Mouse (Mus musculus): Measurements from ENCODE around the gene Whrn. TPM values are rescaled to one million over a fixed set of nuclear protein-coding genes. Genes with fewer than 3 reads are reported as not detected.

Whrn gene
- polyA plus RNA-seq, 1 experiment from 2014 or later = 10.8 TPM

- Histone ChIP-seq H3K36me3 (no peaks in the 10 kb centered on the region), H3K4me3 (no peak overlapping the region), H3K4me2 (replicated peaks) (peak overlapping the region; percentile 84), H3K9ac (no peak overlapping the region), H3K9me3 (replicated peaks) (no peaks in the 10 kb centered on the region), H3K4me1 (peaks cover 21% of the 10 kb centered on the region), H3K27ac (no peak overlapping the region), H3K27me3 (no peaks in the 10 kb centered on the region)
- ATAC-seq (ENCODE audit: low FRiP score) = no peak
- 65% methylated on average over 5 of the region's 5 CpGs for WGBS
These were observed 84.6 kb downstream of the Whrn start for GRCm38 (mm10) chr4:63411222-63411621.

GRCm38 (mm10) chr4:63410583-63410934 lies 85.2 kb downstream of the Whrn start:
- peak overlapping the region; percentile 51 for H3K4me3 ChIP-seq
- peak overlapping the region; percentile 63; the same call in 1 of the 2 replicates for H3K9ac ChIP-seq
- under 1% methylated on average over 19 of the region's 19 CpGs for WGBS
- H3K4me2 ChIP-seq (replicated peaks) = peak overlapping the region; percentile 84
- peak overlapping the region; percentile 24; the same call in 1 of the 2 replicates for H3K27ac ChIP-seq
- peak; percentile 92 for ATAC-seq (ENCODE audit: low FRiP score)
- peaks cover 24% of the 10 kb centered on the region for H3K4me1 ChIP-seq
- H3K27me3 ChIP-seq = no peaks in the 10 kb centered on the region
- H3K9me3 ChIP-seq (replicated peaks) = no peaks in the 10 kb centered on the region
- H3K36me3 ChIP-seq = no peaks in the 10 kb centered on the region

GRCm38 (mm10) chr4:63409908-63410582 lies 85.7 kb downstream of the Whrn start:
- under 1% methylated on average over 39 of the region's 39 CpGs for WGBS
- peak overlapping the region; percentile 63; the same call in 1 of the 2 replicates for H3K9ac ChIP-seq
- peak; percentile 80 for ATAC-seq (ENCODE audit: low FRiP score)
- H3K36me3 ChIP-seq = no peaks in the 10 kb centered on the region
- H3K4me2 ChIP-seq (replicated peaks) = peak overlapping the region; percentile 84
- no peaks in the 10 kb centered on the region for H3K27me3 ChIP-seq
- peaks cover 30% of the 10 kb centered on the region for H3K4me1 ChIP-seq
- H3K9me3 ChIP-seq (replicated peaks) = no peaks in the 10 kb centered on the region
- H3K27ac ChIP-seq = peak overlapping the region; percentile 40
- H3K4me3 ChIP-seq = peak overlapping the region; percentile 51

- WGBS = 4% methylated on average over 18 of the region's 18 CpGs
- Histone ChIP-seq H3K9ac (peak overlapping the region; percentile 63), H3K4me2 (replicated peaks) (peak overlapping the region; percentile 84), H3K27me3 (no peaks in the 10 kb centered on the region), H3K4me1 (peaks cover 36% of the 10 kb centered on the region), H3K9me3 (replicated peaks) (no peaks in the 10 kb centered on the region), H3K4me3 (peak overlapping the region; percentile 51), H3K36me3 (no peaks in the 10 kb centered on the region), H3K27ac (peak overlapping the region; percentile 40; the same call in 1 of the 2 replicates)
- no peak for ATAC-seq (ENCODE audit: low FRiP score)
These were observed 86.4 kb downstream of the Whrn start for GRCm38 (mm10) chr4:63409317-63409907.

- Histone ChIP-seq H3K27me3 (no peaks in the 10 kb centered on the region), H3K9me3 (replicated peaks) (no peaks in the 10 kb centered on the region), H3K36me3 (no peaks in the 10 kb centered on the region), H3K27ac (no peak overlapping the region), H3K4me3 (no peak overlapping the region), H3K9ac (no peak overlapping the region), H3K4me1 (peaks cover 44% of the 10 kb centered on the region), H3K4me2 (replicated peaks) (peak overlapping the region; percentile 84)
- peak; percentile 47 for ATAC-seq (ENCODE audit: low FRiP score)
- 6% methylated on average over 8 of the region's 8 CpGs for WGBS
These were observed 87.1 kb downstream of the Whrn start for GRCm38 (mm10) chr4:63408649-63409048.

- H3K27ac ChIP-seq = no peak overlapping the region
- no peaks in the 10 kb centered on the region for H3K27me3 ChIP-seq
- 63% methylated on average over 7 of the region's 7 CpGs for WGBS
- no peak overlapping the region for H3K9ac ChIP-seq
- no peak overlapping the region for H3K4me3 ChIP-seq
- H3K4me2 ChIP-seq (replicated peaks) = peak overlapping the region; percentile 84
- H3K9me3 ChIP-seq (replicated peaks) = no peaks in the 10 kb centered on the region
- H3K4me1 ChIP-seq = peaks cover 48% of the 10 kb centered on the region
- H3K36me3 ChIP-seq = no peaks in the 10 kb centered on the region
- no peak for ATAC-seq (ENCODE audit: low FRiP score)
These were observed 87.5 kb downstream of the Whrn start for GRCm38 (mm10) chr4:63408247-63408646.

- peaks cover 63% of the 10 kb centered on the region for H3K4me1 ChIP-seq
- H3K9ac ChIP-seq = no peak overlapping the region
- 0 out of 2 replicates have a peak overlapping the region, but pooled peaks have one; percentile 32 for H3K27ac ChIP-seq
- H3K4me3 ChIP-seq = no peak overlapping the region
- no peaks in the 10 kb centered on the region for H3K36me3 ChIP-seq
- H3K27me3 ChIP-seq = no peaks in the 10 kb centered on the region
- no peak for ATAC-seq (ENCODE audit: low FRiP score)
- H3K4me2 ChIP-seq (replicated peaks) = no peak overlapping the region
- whole genome bisulfite sequencing = 63% methylated on average over 4 of the region's 4 CpGs
- H3K9me3 ChIP-seq (replicated peaks) = no peaks in the 10 kb centered on the region
These were observed 90.1 kb downstream of the Whrn start for GRCm38 (mm10) chr4:63405683-63406082.

- Histone ChIP-seq H3K27me3 (no peaks in the 10 kb centered on the region), H3K4me2 (replicated peaks) (no peak overlapping the region), H3K9ac (no peak overlapping the region), H3K4me1 (peaks cover 66% of the 10 kb centered on the region), H3K36me3 (no peaks in the 10 kb centered on the region), H3K4me3 (no peak overlapping the region), H3K9me3 (replicated peaks) (no peaks in the 10 kb centered on the region), H3K27ac (0 out of 2 replicates have a peak overlapping the region, but pooled peaks have one; percentile 32)
- ATAC-seq (ENCODE audit: low FRiP score) = peak; percentile 19
- WGBS = 16% methylated on average over 7 of the region's 7 CpGs
These were observed 90.7 kb downstream of the Whrn start for GRCm38 (mm10) chr4:63405051-63405450.

GRCm38 (mm10) chr4:63404205-63404604 lies 91.6 kb downstream of the Whrn start:
- WGBS = 78% methylated on average over 7 of the region's 7 CpGs

GRCm38 (mm10) chr4:63403040-63403959 lies 92.5 kb downstream of the Whrn start, which contains the start of gene Akna:
Gene Akna (minus strand): TSS chr4:63403354.
- peak; percentile 81 for ATAC-seq (ENCODE audit: low FRiP score)
- H3K4me3 ChIP-seq = peak within 1 kb of the TSS; percentile 16; the same call in 1 of the 2 replicates
- H3K9me3 ChIP-seq (replicated peaks) = no peaks in the 10 kb centered on the region
- peak within 1 kb of the TSS; percentile 83 for H3K27ac ChIP-seq
- H3K36me3 ChIP-seq = no peaks in the 10 kb centered on the region
- peak within 1 kb of the TSS; percentile 39 for H3K4me2 ChIP-seq (replicated peaks)
- 0 out of 2 replicates have a peak within 1 kb of the TSS, but pooled peaks have one; percentile 4 for H3K9ac ChIP-seq
- H3K27me3 ChIP-seq = no peaks in the 10 kb centered on the region
- WGBS = 20% methylated on average over 16 of the region's 17 CpGs
- H3K4me1 ChIP-seq = peaks cover 60% of the 10 kb centered on the region

More at GRCm38 (mm10) chr4:63404205-63404604, 91.6 kb downstream of the Whrn start:
- H3K9ac ChIP-seq = no peak overlapping the region
- no peak for ATAC-seq (ENCODE audit: low FRiP score)
- peaks cover 67% of the 10 kb centered on the region for H3K4me1 ChIP-seq
- H3K27me3 ChIP-seq = no peaks in the 10 kb centered on the region
- no peak overlapping the region for H3K4me3 ChIP-seq
- no peak overlapping the region for H3K27ac ChIP-seq
- no peaks in the 10 kb centered on the region for H3K9me3 ChIP-seq (replicated peaks)
- no peaks in the 10 kb centered on the region for H3K36me3 ChIP-seq
- peak overlapping the region; percentile 39; the same call in 1 of the 2 replicates for H3K4me2 ChIP-seq (replicated peaks)

- no peaks in the 10 kb centered on the region for H3K27me3 ChIP-seq
- no peaks in the 10 kb centered on the region for H3K36me3 ChIP-seq
- peak; percentile 1; the same call in 1 of the 2 replicates for ATAC-seq (ENCODE audit: low FRiP score)
- H3K4me1 ChIP-seq = peaks cover 58% of the 10 kb centered on the region
- H3K27ac ChIP-seq = peak overlapping the region; percentile 83
- no peaks in the 10 kb centered on the region for H3K9me3 ChIP-seq (replicated peaks)
- H3K9ac ChIP-seq = no peak overlapping the region
- H3K4me2 ChIP-seq (replicated peaks) = peak overlapping the region; percentile 39
- whole genome bisulfite sequencing = 69% methylated on average over 6 of the region's 6 CpGs
- peak overlapping the region; percentile 16; the same call in 1 of the 2 replicates for H3K4me3 ChIP-seq
These were observed 93.2 kb downstream of the Whrn start for GRCm38 (mm10) chr4:63402558-63402957.

All from hindbrain, embryonic 12.5 days (tissue).